Mouse (Mus musculus) kidney, embryonic 16.5 days (tissue): ENCODE measurements at regions not wholly inside any gene's neighbourhood (a gene's known extent, or its start where the extent isn't known, plus 50 kb on each side); places are given as distances from the start of the nearest gene placed in this dataset.
"Not testable (repeated sequence)": the region's sequence is repeated elsewhere in the genome, so short reads cannot be mapped to it uniquely, and the experiment has no call there.

ENCODE experiments used
- ATAC-seq: fragments of 200-750 bp; cut with Nextera tagmentation; 2 replicates; pipeline ENCODE4 v1.8.0; 2017; ENCODE audit warnings: moderate TSS enrichment; ENCODE audit not compliant: low FRiP score, low TSS enrichment
- H3K27ac ChIP-seq: fragments of 300-500 bp; sonication (generic); 2 replicates; pipeline ENCODE4 v1.5.1; 2014; ENCODE audit warnings: low read length
- H3K27me3 ChIP-seq: fragments of 300-500 bp; sonication (generic); 2 replicates; pipeline ENCODE4 v1.6.1; 2014; ENCODE audit warnings: low read length, control low read depth, mixed read lengths; ENCODE audit not compliant: insufficient read depth
- H3K36me3 ChIP-seq: fragments of 300-500 bp; sonication (generic); 2 replicates; pipeline ENCODE4 v1.6.1; 2014; ENCODE audit warnings: low read length, control low read depth, mixed read lengths; ENCODE audit not compliant: insufficient read depth
- H3K4me1 ChIP-seq: fragments of 300-500 bp; sonication (generic); 2 replicates; pipeline ENCODE4 v1.6.1; 2014; ENCODE audit warnings: low read length, control low read depth, mixed read lengths; ENCODE audit not compliant: insufficient read depth
- H3K4me2 ChIP-seq: fragments of 300-500 bp; sonication (generic); replicated peaks from 2 replicates; pipeline ENCODE4 v1.6.1; 2014; ENCODE audit warnings: low read depth, low read length
- H3K4me3 ChIP-seq: fragments of 300-500 bp; sonication (generic); 2 replicates; pipeline ENCODE4 v1.5.1; 2014; ENCODE audit warnings: mild to moderate bottlenecking, low read length
- H3K9ac ChIP-seq: fragments of 300-500 bp; sonication (generic); replicated peaks from 2 replicates; pipeline ENCODE4 v1.6.1; 2014; ENCODE audit warnings: low read length
- H3K9me3 ChIP-seq: fragments of 300-500 bp; sonication (generic); 2 replicates; pipeline ENCODE4 v1.6.1; 2016; ENCODE audit warnings: low read length, control low read depth
- WGBS: fragments of 180-500 bp; shearing (Covaris S2); extraction: QIAGEN DNeasy Blood & Tissue Kit; methylation state at CpG from one replicate; pipeline ENCODE4 v1.1.7; 2014; 5-methylcytosine and 5-hydroxymethylcytosine counted together

DNA sequence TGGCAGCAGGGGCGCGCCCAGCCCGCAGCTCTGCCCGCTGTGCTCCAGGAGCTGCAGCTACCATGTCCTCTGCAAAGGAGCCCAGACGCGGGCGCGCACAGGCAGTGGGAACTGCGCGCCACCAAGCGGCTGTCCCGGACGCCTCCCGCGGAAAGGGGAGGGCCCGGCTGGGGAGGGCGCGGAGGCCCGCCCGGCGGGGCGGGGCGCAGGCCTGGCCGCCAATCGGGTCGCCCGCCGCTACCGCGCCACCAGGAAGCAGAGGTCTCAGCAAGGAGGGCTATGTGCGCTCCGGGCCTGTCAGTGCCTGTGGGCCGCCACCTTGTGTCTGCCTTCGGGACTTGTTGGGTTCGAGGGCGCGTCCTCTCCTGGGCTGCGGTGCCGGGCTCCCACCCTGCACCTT is 367.0 kb upstream of the Ywhaq start:
- Histone ChIP-seq H3K4me3 (peak overlapping the region; percentile 49), H3K4me2 (peak overlapping the region; percentile 46), H3K9ac (peak overlapping the region; percentile 46; the same call in 1 of the 2 replicates)
- not testable (repeated sequence) for H3K4me1 ChIP-seq, H3K9me3 ChIP-seq, H3K27ac ChIP-seq, H3K36me3 ChIP-seq, H3K27me3 ChIP-seq
- peak; percentile 95 for ATAC-seq
- WGBS: under 1% methylated on average over 37 of the region's 39 CpGs

DNA sequence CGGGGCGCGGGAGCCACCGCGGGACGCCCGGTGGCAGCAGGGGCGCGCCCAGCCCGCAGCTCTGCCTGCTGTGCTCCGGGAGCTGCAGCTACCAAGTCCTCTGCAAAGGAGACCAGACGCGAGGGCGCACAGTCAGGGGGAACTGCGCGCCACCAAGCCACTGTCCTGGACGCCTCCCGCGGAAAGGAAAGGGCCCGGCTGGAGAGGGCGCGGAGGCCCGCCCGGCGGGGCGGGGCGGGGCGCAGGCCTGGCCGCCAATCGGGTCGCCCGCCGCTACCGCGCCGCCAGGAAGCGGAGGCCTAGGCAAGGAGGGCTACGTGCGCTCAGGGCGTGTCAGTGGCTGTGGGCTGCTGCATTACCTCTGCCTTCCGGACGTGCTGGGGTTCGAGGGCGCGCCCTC is 361.3 kb upstream of the Ywhaq start:
- ATAC-seq, H3K9me3 ChIP-seq, H3K9ac ChIP-seq, H3K36me3 ChIP-seq, H3K27me3 ChIP-seq, H3K4me1 ChIP-seq, H3K27ac ChIP-seq: not testable (repeated sequence)
- Histone ChIP-seq H3K4me3 (peak overlapping the region; percentile 27), H3K4me2 (peak overlapping the region; percentile 45)
- WGBS: 1% methylated on average over 22 of the region's 45 CpGs

DNA sequence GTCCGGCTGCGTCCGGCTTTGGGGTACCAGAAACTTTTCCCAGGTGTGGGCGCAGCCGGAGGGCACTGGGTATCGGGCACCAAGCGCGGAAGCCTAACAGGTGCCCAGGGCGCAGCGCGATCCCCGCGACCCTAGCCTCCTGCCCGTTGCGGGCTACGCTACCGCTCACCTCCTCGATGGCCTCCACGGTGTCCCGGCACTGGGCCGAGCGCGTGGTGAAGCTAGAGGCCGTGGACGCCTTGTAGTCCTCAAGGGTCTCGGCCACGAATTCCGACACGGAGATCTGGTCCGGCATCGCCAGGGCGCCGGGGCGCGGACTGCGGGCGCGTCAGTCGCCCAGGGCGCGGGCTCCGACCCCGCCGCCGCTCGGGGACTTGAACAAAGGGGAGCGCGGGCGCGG is 360.9 kb upstream of the Ywhaq start:
- Histone ChIP-seq H3K4me2 (peak overlapping the region; percentile 45), H3K4me3 (peak overlapping the region; percentile 27)
- H3K4me1 ChIP-seq, H3K9me3 ChIP-seq, ATAC-seq, H3K27ac ChIP-seq, H3K27me3 ChIP-seq, H3K9ac ChIP-seq, H3K36me3 ChIP-seq: not testable (repeated sequence)
- 22% methylated on average over 37 of the region's 50 CpGs for WGBS

DNA sequence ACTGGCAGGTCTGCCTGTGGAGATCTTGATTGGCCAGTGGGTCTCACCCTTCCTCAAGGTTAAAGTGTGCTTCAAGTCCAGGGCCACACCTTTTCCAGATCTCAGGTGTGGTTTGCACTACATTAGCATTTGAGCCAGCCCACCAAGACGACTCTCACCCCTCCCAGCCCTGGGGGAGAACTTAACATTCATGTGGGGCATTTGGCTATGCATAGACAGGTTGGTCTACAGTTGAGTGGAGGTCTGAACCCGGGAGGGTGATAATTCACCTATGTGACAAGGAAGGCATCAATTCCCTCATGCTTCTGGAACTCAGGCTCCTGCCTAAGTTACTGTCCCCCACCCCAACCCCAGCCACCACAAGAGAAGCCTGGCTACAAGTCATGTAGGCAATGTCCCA is 350.3 kb upstream of the Ywhaq start:
- H3K36me3 ChIP-seq, ATAC-seq: not testable (repeated sequence)

More for the DNA sequence above, 350.3 kb upstream of the Ywhaq start:
- WGBS: 88% methylated on average over 2 of the region's 2 CpGs
- H3K9ac ChIP-seq, H3K27ac ChIP-seq, H3K9me3 ChIP-seq, H3K27me3 ChIP-seq, H3K4me1 ChIP-seq, H3K4me2 ChIP-seq, H3K4me3 ChIP-seq: not testable (repeated sequence)
